ENCODE assay signal across 26 mouse cellular contexts in genomic region chr19:41707850-41708249, GRCm38 (mm10). TPM values are rescaled to one million over a fixed set of nuclear protein-coding genes. Genes with fewer than 3 reads are reported as not detected.
DNase-seq lines count a peak whose midpoint lies in the region; ATAC-seq and TF ChIP-seq lines count a peak whose summit lies in the region.
"Had no signal": no experiment of that assay in that cellular context is flagged by ENCODE, and none has a peak within 500 bp of the region (broad histone marks: within the 10 kb centered on the region; RNA-seq: fewer than 3 reads in every experiment).

No protein-coding gene starts in this region.

- no peak overlapping the region for H3K4me3 ChIP-seq in hindbrain, embryonic 13.5 days
- no peak overlapping the region for H3K4me3 ChIP-seq in hindbrain, postnatal 0 days (ENCODE audit: low read length)
- H3K4me3 ChIP-seq in midbrain, embryonic 12.5 days, result no peak overlapping the region
- no peak overlapping the region for H3K4me3 ChIP-seq in midbrain, postnatal 0 days (ENCODE audit: low read depth, low read length)
- no peak overlapping the region for H3K4me3 ChIP-seq in forebrain, postnatal 0 days (ENCODE audit: low read depth, low read length)
- H3K4me3 ChIP-seq: intestine, embryonic 15.5 days; limb, embryonic 15.5 days; megakaryocyte, embryonic 14.5 days had no signal

- no peak for ATAC-seq in hindbrain, embryonic 13.5 days (ENCODE audit: low FRiP score)
- no peak for ATAC-seq in hindbrain, postnatal 0 days
- no peak for ATAC-seq in midbrain, embryonic 12.5 days (ENCODE audit: low FRiP score, low read depth)
- no peak for ATAC-seq in midbrain, postnatal 0 days (ENCODE audit: low FRiP score)
- ATAC-seq in forebrain, postnatal 0 days, result peak; percentile 38; the same call in 1 of the 2 replicates
- ATAC-seq: intestine, embryonic 15.5 days had no signal

- no peaks in the 10 kb centered on the region for H3K9me3 ChIP-seq in hindbrain, embryonic 13.5 days
- H3K9me3 ChIP-seq in hindbrain, postnatal 0 days (ENCODE audit: low read length), result no peaks in the 10 kb centered on the region
- no peaks in the 10 kb centered on the region for H3K9me3 ChIP-seq in midbrain, embryonic 12.5 days
- H3K9me3 ChIP-seq in midbrain, postnatal 0 days (ENCODE audit: low read length), result no peaks in the 10 kb centered on the region
- no peaks in the 10 kb centered on the region for H3K9me3 ChIP-seq in forebrain, postnatal 0 days (ENCODE audit: low read length)
- H3K9me3 ChIP-seq: intestine, embryonic 15.5 days; limb, embryonic 15.5 days; megakaryocyte, embryonic 14.5 days had no signal

- H3K4me1 ChIP-seq in hindbrain, embryonic 13.5 days (replicated peaks), result peaks cover 52% of the 10 kb centered on the region
- 0 out of 2 replicates have a peak, but pooled peaks cover 8% of the 10 kb centered on the region for H3K4me1 ChIP-seq in hindbrain, postnatal 0 days (ENCODE audit: insufficient read depth, low read length)
- H3K4me1 ChIP-seq in midbrain, embryonic 12.5 days, result peaks cover 28% of the 10 kb centered on the region
- H3K4me1 ChIP-seq in midbrain, postnatal 0 days (ENCODE audit: insufficient read depth, low read length), result peaks cover 4% of the 10 kb centered on the region; the same call in 1 of the 2 replicates
- H3K4me1 ChIP-seq in forebrain, postnatal 0 days (ENCODE audit: insufficient read depth), result no peaks in the 10 kb centered on the region
- H3K4me1 ChIP-seq: intestine, embryonic 15.5 days; limb, embryonic 15.5 days had no signal

- H3K36me3 ChIP-seq in hindbrain, embryonic 13.5 days, result no peaks in the 10 kb centered on the region
- H3K36me3 ChIP-seq in hindbrain, postnatal 0 days (ENCODE audit: insufficient read depth, low read length), result no peaks in the 10 kb centered on the region
- no peaks in the 10 kb centered on the region for H3K36me3 ChIP-seq in midbrain, embryonic 12.5 days
- H3K36me3 ChIP-seq in midbrain, postnatal 0 days (ENCODE audit: insufficient read depth, low read length), result 0 out of 2 replicates have a peak, but pooled peaks cover 3% of the 10 kb centered on the region
- no peaks in the 10 kb centered on the region for H3K36me3 ChIP-seq in forebrain, postnatal 0 days (ENCODE audit: insufficient read depth)
- H3K36me3 ChIP-seq: intestine, embryonic 15.5 days; limb, embryonic 15.5 days had no signal

- no peak for TF ChIP-seq CTCF in hindbrain, postnatal 0 days (IDR thresholded peaks at IDR 0.05; ENCODE audit: low read depth)
- no peak for TF ChIP-seq CTCF in midbrain, postnatal 0 days (IDR thresholded peaks at IDR 0.05)
- TF ChIP-seq CTCF in forebrain, postnatal 0 days (IDR thresholded peaks at IDR 0.05; ENCODE audit: low read depth), result no peak

- no peak overlapping the region for H3K4me2 ChIP-seq in hindbrain, embryonic 13.5 days
- H3K4me2 ChIP-seq in hindbrain, postnatal 0 days (ENCODE audit: low read depth, low read length), result no peak overlapping the region
- H3K4me2 ChIP-seq in midbrain, embryonic 12.5 days (replicated peaks), result no peak overlapping the region
- H3K4me2 ChIP-seq in midbrain, postnatal 0 days (ENCODE audit: low read depth, low read length, poor library complexity, severe bottlenecking), result no peak overlapping the region
- no peak overlapping the region for H3K4me2 ChIP-seq in forebrain, postnatal 0 days (ENCODE audit: low read depth)
- H3K4me2 ChIP-seq: heart, embryonic 11.5 days; intestine, embryonic 15.5 days; limb, embryonic 15.5 days; lung, embryonic 14.5 days had no signal

- 37% methylated on average over 12 of the region's 12 CpGs for WGBS in hindbrain, embryonic 13.5 days
- 41% methylated on average over 12 of the region's 12 CpGs for WGBS in hindbrain, postnatal 0 days
- 71% methylated on average over 12 of the region's 12 CpGs for WGBS in midbrain, embryonic 12.5 days
- 52% methylated on average over 12 of the region's 12 CpGs for WGBS in midbrain, postnatal 0 days
- 41% methylated on average over 12 of the region's 12 CpGs for WGBS in forebrain, postnatal 0 days

- DNase-seq in embryo, embryonic 10 days (ENCODE audit: low spot score), result peak; percentile 50
- no peak for DNase-seq in embryo, embryonic 9.5 days (ENCODE audit: extremely low spot score)
- DNase-seq in hindbrain, postnatal 0 days (ENCODE audit: low spot score), result no peak
- DNase-seq in midbrain, postnatal 0 days (ENCODE audit: low spot score), result no peak
- DNase-seq in forebrain, postnatal 0 days, result no peak
- no peak for DNase-seq in lung, postnatal 10 days
- DNase-seq: adrenal gland, postnatal 36 days; cerebellum, adult 11-12 months; cerebellum, postnatal 14 days; gastrocnemius, postnatal 14 days; heart, adult 11 months; kidney, adult 8-10 months; kidney, postnatal 36 days; left cerebral cortex, postnatal 4 days; lung, embryonic 14.5 days; lung, postnatal 36 days; thymus, adult 18-20 months; thymus, postnatal 36 days had no signal

- H3K9ac ChIP-seq in hindbrain, embryonic 13.5 days, result no peak overlapping the region
- no peak overlapping the region for H3K9ac ChIP-seq in hindbrain, postnatal 0 days (replicated peaks; ENCODE audit: low read length)
- no peak overlapping the region for H3K9ac ChIP-seq in midbrain, embryonic 12.5 days (replicated peaks)
- H3K9ac ChIP-seq in midbrain, postnatal 0 days (replicated peaks; ENCODE audit: low read length, poor library complexity, severe bottlenecking), result no peak overlapping the region
- H3K9ac ChIP-seq in forebrain, postnatal 0 days, result no peak overlapping the region
- H3K9ac ChIP-seq: intestine, embryonic 15.5 days; limb, embryonic 15.5 days; liver, embryonic 14.5 days; lung, embryonic 14.5 days had no signal

- peaks cover 19% of the 10 kb centered on the region for H3K27me3 ChIP-seq in hindbrain, embryonic 13.5 days
- H3K27me3 ChIP-seq in hindbrain, postnatal 0 days (ENCODE audit: insufficient read depth, low read length), result 0 out of 2 replicates have a peak, but pooled peaks cover 3% of the 10 kb centered on the region
- peaks cover 43% of the 10 kb centered on the region for H3K27me3 ChIP-seq in midbrain, embryonic 12.5 days
- no peaks in the 10 kb centered on the region for H3K27me3 ChIP-seq in midbrain, postnatal 0 days (ENCODE audit: insufficient read depth, low read length)
- no peaks in the 10 kb centered on the region for H3K27me3 ChIP-seq in forebrain, postnatal 0 days (ENCODE audit: insufficient read depth, low read length)
- H3K27me3 ChIP-seq: intestine, embryonic 15.5 days had no signal

- H3K27ac ChIP-seq in hindbrain, embryonic 13.5 days, result peak overlapping the region; percentile 80; the same call in 1 of the 2 replicates
- no peak overlapping the region for H3K27ac ChIP-seq in hindbrain, postnatal 0 days
- H3K27ac ChIP-seq in midbrain, embryonic 12.5 days (replicated peaks), result peak overlapping the region; percentile 11; the same call in 1 of the 2 replicates
- H3K27ac ChIP-seq in midbrain, postnatal 0 days (ENCODE audit: low read depth, low read length), result no peak overlapping the region
- H3K27ac ChIP-seq in forebrain, postnatal 0 days (ENCODE audit: low read depth, low read length), result no peak overlapping the region
- H3K27ac ChIP-seq: intestine, embryonic 15.5 days; limb, embryonic 15.5 days; liver, embryonic 14.5 days had no signal

RNA-seq across cellular contexts. Expression of gene Slit1, which starts 35.6 kb away (rescaled TPM):
- polyA plus RNA-seq in hindbrain, embryonic 13.5 days (2015; fragmentation: Nextera tagmentation; extraction: Ambion mirVana), result 22.3 and 25.6 TPM in 2 replicates
- 69.2 and 78.5 TPM in 2 replicates for total RNA-seq in hindbrain, postnatal 0 days (2014; rRNA removed)
- 10.8 and 13.3 TPM in 2 replicates for polyA plus RNA-seq in hindbrain, postnatal 0 days (2015; fragmentation: Nextera tagmentation; extraction: Ambion mirVana)
- 12.2 and 14.8 TPM in 2 replicates for polyA plus RNA-seq in midbrain, embryonic 12.5 days (2016; fragmentation: Nextera tagmentation; extraction: Ambion mirVana)
- total RNA-seq in midbrain, postnatal 0 days (2014; rRNA removed), result 72.3 and 74.2 TPM in 2 replicates
- 15.4 and 17.0 TPM in 2 replicates for polyA plus RNA-seq in midbrain, postnatal 0 days (2015; fragmentation: Nextera tagmentation; extraction: Ambion mirVana)
- 37.2 and 61.8 TPM in 2 replicates for total RNA-seq in forebrain, postnatal 0 days (2014; rRNA removed)
- 8.7 and 13.4 TPM in 2 replicates for polyA plus RNA-seq in forebrain, postnatal 0 days (2015; fragmentation: Nextera tagmentation; extraction: Ambion mirVana)
- polyA plus RNA-seq: heart, postnatal 0 days had no signal

Comparison
In these comparisons a context has a peak if more than half of its experiments do, and no peak if none do; other contexts are left out.
1. H3K27ac ChIP-seq: peak in hindbrain, embryonic 13.5 days (single experiment) and midbrain, embryonic 12.5 days (single experiment); none in hindbrain, postnatal 0 days (single experiment), midbrain, postnatal 0 days (single experiment) and forebrain, postnatal 0 days (single experiment).